Comparison of ENCODE assay signal across 10 mouse cellular contexts in genomic region chr11:112253061-112253460, GRCm38 (mm10).
"Had no signal": no experiment of that assay in that cellular context is flagged by ENCODE, and none has a peak within 500 bp of the region (broad histone marks: within the 10 kb centered on the region; RNA-seq: fewer than 3 reads in every experiment).

No protein-coding gene starts in this region.

- DNase-seq: kidney, adult 8-10 months; kidney, postnatal 36 days; lung, embryonic 14.5 days; lung, postnatal 10 days; lung, postnatal 4 days; midbrain, embryonic 14.5 days; right cerebral cortex, adult 18-20 months; right cerebral cortex, postnatal 25 days had no signal

- ATAC-seq: intestine, postnatal 0 days; liver, embryonic 12.5 days had no signal
